Mouse (Mus musculus): ENCODE results near the gene Ankra2. TPM values are rescaled to one million over a fixed set of nuclear protein-coding genes. Genes with fewer than 3 reads are reported as not detected.

The Ankra2 gene
- polyA plus RNA-seq (2015; fragmentation: Nextera tagmentation; extraction: Ambion mirVana): 8.5 and 8.6 TPM in 2 replicates

DNA sequence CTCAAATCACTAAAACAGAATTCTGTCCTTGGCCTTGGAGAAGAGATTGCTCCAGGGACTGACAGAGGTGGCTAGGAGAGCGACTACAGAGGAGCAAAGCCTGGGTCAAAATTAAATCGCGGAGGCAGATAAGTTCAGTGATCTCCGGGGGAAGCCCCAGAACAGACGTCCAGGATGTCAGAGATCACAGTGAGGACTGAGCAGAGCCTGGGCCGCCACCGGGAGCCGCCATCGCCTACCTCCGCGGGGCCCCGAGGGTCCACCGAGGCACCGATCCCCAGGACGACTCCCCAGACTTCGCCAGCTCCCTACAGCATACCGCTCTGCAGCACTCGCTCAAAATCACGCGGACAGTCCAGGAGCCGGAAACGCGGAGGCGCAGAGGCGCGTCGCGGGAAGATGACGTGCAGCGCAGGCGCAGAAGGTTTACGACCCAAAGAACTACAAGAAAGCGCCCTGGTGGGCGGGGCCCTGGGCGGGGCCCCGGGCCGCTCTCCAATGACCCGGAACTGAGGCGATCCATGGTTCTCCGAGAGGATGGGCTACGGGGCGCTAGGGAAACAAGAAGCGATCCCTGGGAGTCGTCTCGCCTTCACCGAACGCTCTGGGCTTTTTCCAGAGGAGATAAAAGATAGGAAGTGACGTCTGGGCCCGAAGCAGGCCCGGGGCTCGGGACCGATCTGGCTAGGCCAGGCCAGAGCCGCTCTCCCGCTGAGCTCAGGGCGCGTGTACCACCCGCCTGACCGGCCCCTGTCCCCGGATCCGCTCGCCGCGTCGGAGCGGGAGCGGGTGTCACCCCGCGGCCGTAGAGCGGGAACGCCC, at the start of gene Ankra2, which contains the start of gene Utp15:
Gene Ankra2 (plus strand): TSS at position 439 of the 822 bp plus-strand sequence.
Gene Utp15 (minus strand): TSS at position 406 of the 822 bp plus-strand sequence.
- Histone ChIP-seq H3K27me3 (ENCODE audit: insufficient read depth, low read length) (no peaks in the 10 kb centered on the region), H3K9me3 (ENCODE audit: low read length) (no peaks in the 10 kb centered on the region), H3K4me3 (ENCODE audit: low read depth, low read length) (peak within 1 kb of the TSS; percentile 74), H3K4me2 (ENCODE audit: low read depth, low read length) (peak within 1 kb of the TSS; percentile 91), H3K4me1 (ENCODE audit: insufficient read depth) (peaks cover 17% of the 10 kb centered on the region), H3K9ac (replicated peaks) (peak within 1 kb of the TSS; percentile 91), H3K27ac (ENCODE audit: low read depth) (peak within 1 kb of the TSS; percentile 96), H3K36me3 (replicated peaks; ENCODE audit: insufficient read depth, low read length) (peaks cover 24% of the 10 kb centered on the region)
- WGBS (ENCODE audit: insufficient replicate concordance): under 1% methylated on average over 63 of the region's 71 CpGs
- ATAC-seq: peak; percentile 99
- peak; percentile 69; the same call in 1 of the 2 replicates for TF ChIP-seq EP300 (IDR thresholded peaks at IDR 0.05; ENCODE audit: low read depth)
- TF ChIP-seq CTCF (IDR thresholded peaks at IDR 0.05; ENCODE audit: low read depth): no peak
- DNase-seq: peak; percentile 99

DNA sequence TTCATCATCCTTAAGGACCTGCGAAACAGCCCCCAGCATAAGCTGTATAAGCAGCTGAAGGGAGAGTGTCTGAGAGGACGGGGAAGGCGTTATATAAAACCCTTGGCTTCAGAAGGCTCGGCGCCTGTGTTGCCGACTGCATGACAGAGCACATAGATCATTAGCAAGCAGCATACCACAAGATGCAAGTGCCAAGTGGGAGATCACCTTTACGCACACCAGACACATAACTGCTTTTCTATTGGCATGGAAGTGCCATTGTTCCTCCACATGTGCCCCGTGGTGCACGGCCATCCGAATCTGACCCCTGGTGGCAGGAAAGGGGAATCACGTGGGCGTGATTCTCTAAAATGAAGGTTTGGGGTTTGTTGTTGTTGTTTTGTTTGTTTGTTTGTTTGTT, 40.0 kb upstream of the Ankra2 start:
- no peaks in the 10 kb centered on the region for H3K9me3 ChIP-seq (ENCODE audit: low read length)
- DNase-seq: peak; percentile 26
- TF ChIP-seq CTCF (IDR thresholded peaks at IDR 0.05; ENCODE audit: low read depth) (peak; percentile 85), EP300 (IDR thresholded peaks at IDR 0.05; ENCODE audit: low read depth) (no peak)
- no peaks in the 10 kb centered on the region for H3K27me3 ChIP-seq (ENCODE audit: insufficient read depth, low read length)
- no peak for ATAC-seq
- no peaks in the 10 kb centered on the region for H3K36me3 ChIP-seq (replicated peaks; ENCODE audit: insufficient read depth, low read length)
- H3K9ac ChIP-seq (replicated peaks): no peak overlapping the region
- WGBS (ENCODE audit: insufficient replicate concordance): 36% methylated on average over 12 of the region's 12 CpGs
- H3K4me3 ChIP-seq (ENCODE audit: low read depth, low read length): no peak overlapping the region
- H3K4me1 ChIP-seq (ENCODE audit: insufficient read depth): no peaks in the 10 kb centered on the region
- H3K27ac ChIP-seq (ENCODE audit: low read depth): no peak overlapping the region
- H3K4me2 ChIP-seq (ENCODE audit: low read depth, low read length): no peak overlapping the region

DNA sequence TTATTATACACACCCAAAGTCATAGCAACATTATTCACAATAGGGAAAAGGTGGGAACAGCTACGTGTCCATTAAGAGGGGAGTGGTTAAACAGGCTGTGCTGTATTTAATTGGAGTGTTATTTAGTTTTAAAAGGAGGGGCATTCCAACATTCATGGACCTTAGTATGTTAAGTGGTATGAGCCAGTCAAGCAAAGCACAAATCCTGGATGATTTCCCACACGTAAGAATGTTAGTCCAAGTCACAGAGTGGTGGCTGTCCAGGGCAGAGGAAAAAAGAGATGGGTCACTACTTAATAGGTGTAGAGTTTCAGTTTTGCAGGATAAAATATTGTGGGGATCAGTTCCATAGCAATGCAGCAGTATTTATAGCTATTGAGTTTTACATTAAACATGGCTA, 36.6 kb upstream of the Ankra2 start:
- ATAC-seq: no peak

DNA sequence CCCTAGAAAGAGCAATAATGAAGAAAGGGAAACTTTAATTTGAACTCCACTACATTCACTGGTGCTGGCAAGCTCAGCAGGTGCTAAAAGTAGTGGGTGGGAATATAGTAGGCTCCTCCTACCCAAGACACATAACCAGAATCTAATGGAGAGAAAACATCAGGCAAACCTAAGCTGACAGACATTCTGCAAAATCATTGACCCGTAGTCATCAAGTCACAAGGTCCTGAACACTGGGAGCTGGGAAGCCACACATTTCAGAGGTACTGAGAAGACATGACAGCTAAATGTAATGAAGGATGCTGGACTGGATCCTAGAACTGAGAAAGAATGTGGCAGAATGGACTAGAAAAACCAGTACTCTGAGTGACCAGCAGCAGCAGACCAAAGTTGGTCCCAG, 32.4 kb upstream of the Ankra2 start:
- Histone ChIP-seq H3K36me3 (replicated peaks; ENCODE audit: insufficient read depth, low read length) (no peaks in the 10 kb centered on the region), H3K4me3 (ENCODE audit: low read depth, low read length) (no peak overlapping the region), H3K27me3 (ENCODE audit: insufficient read depth, low read length) (no peaks in the 10 kb centered on the region), H3K4me1 (ENCODE audit: insufficient read depth) (no peaks in the 10 kb centered on the region), H3K9me3 (ENCODE audit: low read length) (no peaks in the 10 kb centered on the region), H3K4me2 (ENCODE audit: low read depth, low read length) (no peak overlapping the region), H3K9ac (replicated peaks) (no peak overlapping the region), H3K27ac (ENCODE audit: low read depth) (no peak overlapping the region)
- DNase-seq: no peak
- TF ChIP-seq EP300 (IDR thresholded peaks at IDR 0.05; ENCODE audit: low read depth): no peak
- no peak for TF ChIP-seq CTCF (IDR thresholded peaks at IDR 0.05; ENCODE audit: low read depth)
- WGBS (ENCODE audit: insufficient replicate concordance): 86% methylated on average over 1 of the region's 1 CpGs
- ATAC-seq: no peak

More for the DNA sequence above, 36.6 kb upstream of the Ankra2 start:
- H3K27me3 ChIP-seq (ENCODE audit: insufficient read depth, low read length): no peaks in the 10 kb centered on the region
- H3K4me2 ChIP-seq (ENCODE audit: low read depth, low read length): no peak overlapping the region
- H3K9ac ChIP-seq (replicated peaks): no peak overlapping the region
- H3K36me3 ChIP-seq (replicated peaks; ENCODE audit: insufficient read depth, low read length): no peaks in the 10 kb centered on the region
- H3K4me3 ChIP-seq (ENCODE audit: low read depth, low read length): no peak overlapping the region
- 73% methylated on average over 2 of the region's 2 CpGs for WGBS (ENCODE audit: insufficient replicate concordance)
- no peaks in the 10 kb centered on the region for H3K9me3 ChIP-seq (ENCODE audit: low read length)
- no peak for TF ChIP-seq CTCF (IDR thresholded peaks at IDR 0.05; ENCODE audit: low read depth)
- DNase-seq: no peak
- no peaks in the 10 kb centered on the region for H3K4me1 ChIP-seq (ENCODE audit: insufficient read depth)
- H3K27ac ChIP-seq (ENCODE audit: low read depth): no peak overlapping the region

DNA sequence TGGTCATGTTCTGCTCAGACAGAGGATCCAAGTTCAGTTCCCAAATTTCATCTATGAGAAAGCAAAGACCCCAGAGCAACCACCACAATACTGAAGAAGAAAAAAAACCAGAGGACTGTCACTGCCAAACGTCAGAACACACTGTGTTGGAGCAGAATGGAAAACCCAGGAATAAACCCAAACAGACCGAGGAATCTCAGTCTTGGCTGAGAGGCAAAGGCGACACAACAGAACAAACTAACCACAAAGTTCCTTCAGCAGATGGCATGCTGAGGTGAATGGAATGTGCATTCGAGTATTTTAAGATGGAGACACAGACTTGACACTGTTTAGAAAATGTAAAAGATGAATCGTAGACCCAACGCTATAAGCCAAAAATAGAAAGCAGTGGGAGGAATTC, 27.4 kb upstream of the Ankra2 start:
- no peak overlapping the region for H3K4me3 ChIP-seq (ENCODE audit: low read depth, low read length)
- H3K27ac ChIP-seq (ENCODE audit: low read depth): no peak overlapping the region
- H3K27me3 ChIP-seq (ENCODE audit: insufficient read depth, low read length): no peaks in the 10 kb centered on the region
- H3K4me2 ChIP-seq (ENCODE audit: low read depth, low read length): no peak overlapping the region
- no peak for TF ChIP-seq CTCF (IDR thresholded peaks at IDR 0.05; ENCODE audit: low read depth)
- TF ChIP-seq EP300 (IDR thresholded peaks at IDR 0.05; ENCODE audit: low read depth): no peak
- DNase-seq (no peak), ATAC-seq (no peak)
- no peak overlapping the region for H3K9ac ChIP-seq (replicated peaks)
- no peaks in the 10 kb centered on the region for H3K9me3 ChIP-seq (ENCODE audit: low read length)
- no peaks in the 10 kb centered on the region for H3K36me3 ChIP-seq (replicated peaks; ENCODE audit: insufficient read depth, low read length)
- 66% methylated on average over 6 of the region's 6 CpGs for WGBS (ENCODE audit: insufficient replicate concordance)
- no peaks in the 10 kb centered on the region for H3K4me1 ChIP-seq (ENCODE audit: insufficient read depth)

DNA sequence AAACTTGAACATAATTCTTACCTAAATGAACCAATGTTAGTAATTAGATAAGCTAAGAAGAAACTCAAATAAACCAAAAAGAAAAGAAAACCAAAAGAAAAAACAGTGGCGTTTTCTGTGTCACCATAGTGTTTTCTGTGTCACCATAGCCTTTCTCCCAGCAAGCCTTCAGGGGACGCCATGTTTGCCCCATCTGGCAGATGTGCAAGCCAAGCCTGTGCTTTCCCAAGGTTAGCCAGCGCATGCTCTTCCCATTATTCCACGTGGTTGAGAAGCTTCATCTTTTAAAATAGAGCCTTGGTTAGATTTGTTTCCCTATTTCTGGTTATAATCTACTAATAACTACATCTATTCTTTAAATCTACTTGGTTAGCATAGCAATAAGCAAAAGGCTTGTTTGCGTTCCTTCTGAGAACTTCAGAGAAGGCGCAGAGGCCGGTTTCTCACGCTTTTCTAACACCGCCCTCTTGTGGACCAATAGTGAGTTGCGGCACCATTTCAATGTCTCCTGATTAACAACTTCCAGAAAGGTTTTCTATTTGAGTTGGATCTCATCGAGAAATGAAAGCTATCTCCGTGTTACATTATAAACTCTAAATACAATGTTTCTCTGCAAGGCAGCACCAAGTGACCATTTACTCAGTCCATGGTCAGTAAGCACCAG, 22.8 kb upstream of the Ankra2 start:
- ATAC-seq (no peak), DNase-seq (peak; percentile 62)
- WGBS (ENCODE audit: insufficient replicate concordance): 20% methylated on average over 12 of the region's 12 CpGs
- Histone ChIP-seq H3K9me3 (ENCODE audit: low read length) (no peaks in the 10 kb centered on the region), H3K27ac (ENCODE audit: low read depth) (no peak overlapping the region), H3K9ac (replicated peaks) (no peak overlapping the region), H3K4me2 (ENCODE audit: low read depth, low read length) (no peak overlapping the region), H3K4me1 (ENCODE audit: insufficient read depth) (no peaks in the 10 kb centered on the region), H3K4me3 (ENCODE audit: low read depth, low read length) (no peak overlapping the region), H3K36me3 (replicated peaks; ENCODE audit: insufficient read depth, low read length) (no peaks in the 10 kb centered on the region), H3K27me3 (ENCODE audit: insufficient read depth, low read length) (no peaks in the 10 kb centered on the region)
- TF ChIP-seq EP300 (IDR thresholded peaks at IDR 0.05; ENCODE audit: low read depth) (no peak), CTCF (IDR thresholded peaks at IDR 0.05; ENCODE audit: low read depth) (peak; percentile 82)
